Mouse (Mus musculus): ENCODE results near the gene C3ar1. TPM values are rescaled to one million over a fixed set of nuclear protein-coding genes. Genes with fewer than 3 reads are reported as not detected.
A peak's percentile ranks its signal among the peaks of the same experiment; 100 is the strongest.

The C3ar1 gene
- polyA plus RNA-seq, 1 experiment from 2014 or later: 1.7 TPM

- Histone ChIP-seq H3K4me2 (peak overlapping the region; percentile 79; the same call in 1 of the 2 replicates), H3K4me3 (no peak overlapping the region), H3K9me3 (no peaks in the 10 kb centered on the region), H3K9ac (no peak overlapping the region), H3K27me3 (no peaks in the 10 kb centered on the region), H3K27ac (replicated peaks) (no peak overlapping the region), H3K4me1 (replicated peaks) (peaks cover 55% of the 10 kb centered on the region), H3K36me3 (peaks cover 17% of the 10 kb centered on the region)
- WGBS: 93% methylated on average over 9 of the region's 9 CpGs
- ATAC-seq (ENCODE audit: low FRiP score, low read depth): no peak
These were observed 30.8 kb downstream of the C3ar1 start for GRCm38 (mm10) chr6:122825166-122825565.

DNA sequence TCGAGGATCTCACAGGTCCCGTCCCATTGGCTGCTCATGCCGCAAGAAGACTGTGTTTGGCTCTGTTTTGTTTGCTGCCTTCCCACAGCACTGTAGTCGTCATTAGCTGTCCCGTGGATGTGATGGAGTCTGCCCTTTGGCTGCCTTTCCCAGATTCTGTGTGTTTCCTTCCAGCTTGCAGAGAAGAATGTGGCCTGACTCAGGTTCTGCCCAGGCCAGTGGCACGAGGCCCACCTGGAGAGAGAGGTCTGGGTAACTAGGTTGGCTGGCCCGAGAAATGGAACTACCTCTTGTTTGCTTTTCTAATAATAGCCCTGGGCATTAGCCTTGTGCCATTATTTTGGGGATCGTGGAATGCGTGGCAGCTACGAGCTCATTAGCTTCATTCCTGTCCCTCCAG is 31.9 kb downstream of the C3ar1 start:
- ATAC-seq (ENCODE audit: low FRiP score, low read depth): no peak
- H3K4me2 ChIP-seq: no peak overlapping the region
- H3K27me3 ChIP-seq: no peaks in the 10 kb centered on the region
- WGBS: 70% methylated on average over 10 of the region's 10 CpGs
- peaks cover 7% of the 10 kb centered on the region; the same call in 1 of the 2 replicates for H3K36me3 ChIP-seq
- no peak overlapping the region for H3K9ac ChIP-seq
- H3K4me1 ChIP-seq (replicated peaks): peaks cover 58% of the 10 kb centered on the region
- H3K27ac ChIP-seq (replicated peaks): no peak overlapping the region
- no peaks in the 10 kb centered on the region for H3K9me3 ChIP-seq
- no peak overlapping the region for H3K4me3 ChIP-seq

DNA sequence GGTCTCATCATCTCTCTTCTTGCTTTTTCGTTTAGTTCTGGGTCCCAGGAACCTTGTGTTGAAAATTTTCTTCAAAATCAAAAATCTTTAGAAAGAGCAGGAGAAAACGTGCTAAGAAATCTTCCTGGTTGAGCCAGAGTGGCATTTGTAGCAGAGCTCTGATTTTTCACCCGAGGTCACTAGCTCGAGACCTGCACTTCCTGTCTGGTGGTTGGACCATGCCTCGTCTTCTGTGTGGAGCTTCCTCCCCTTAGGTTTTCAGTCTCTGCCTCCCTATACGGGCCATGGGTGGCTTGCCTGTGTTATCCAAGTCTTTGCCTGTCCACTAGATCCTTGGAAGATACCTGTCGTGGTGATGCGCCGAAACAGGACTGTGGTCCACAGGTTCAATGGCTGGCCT is 34.1 kb downstream of the C3ar1 start:
- no peak for ATAC-seq (ENCODE audit: low FRiP score, low read depth)
- H3K27me3 ChIP-seq: no peaks in the 10 kb centered on the region
- WGBS: 79% methylated on average over 9 of the region's 9 CpGs
- H3K4me2 ChIP-seq: peak overlapping the region; percentile 83; the same call in 1 of the 2 replicates
- H3K4me3 ChIP-seq: no peak overlapping the region; the same call in 1 of the 2 replicates
- H3K27ac ChIP-seq (replicated peaks): no peak overlapping the region
- no peaks in the 10 kb centered on the region for H3K9me3 ChIP-seq
- H3K9ac ChIP-seq: no peak overlapping the region
- no peaks in the 10 kb centered on the region for H3K36me3 ChIP-seq
- H3K4me1 ChIP-seq (replicated peaks): peaks cover 59% of the 10 kb centered on the region

DNA sequence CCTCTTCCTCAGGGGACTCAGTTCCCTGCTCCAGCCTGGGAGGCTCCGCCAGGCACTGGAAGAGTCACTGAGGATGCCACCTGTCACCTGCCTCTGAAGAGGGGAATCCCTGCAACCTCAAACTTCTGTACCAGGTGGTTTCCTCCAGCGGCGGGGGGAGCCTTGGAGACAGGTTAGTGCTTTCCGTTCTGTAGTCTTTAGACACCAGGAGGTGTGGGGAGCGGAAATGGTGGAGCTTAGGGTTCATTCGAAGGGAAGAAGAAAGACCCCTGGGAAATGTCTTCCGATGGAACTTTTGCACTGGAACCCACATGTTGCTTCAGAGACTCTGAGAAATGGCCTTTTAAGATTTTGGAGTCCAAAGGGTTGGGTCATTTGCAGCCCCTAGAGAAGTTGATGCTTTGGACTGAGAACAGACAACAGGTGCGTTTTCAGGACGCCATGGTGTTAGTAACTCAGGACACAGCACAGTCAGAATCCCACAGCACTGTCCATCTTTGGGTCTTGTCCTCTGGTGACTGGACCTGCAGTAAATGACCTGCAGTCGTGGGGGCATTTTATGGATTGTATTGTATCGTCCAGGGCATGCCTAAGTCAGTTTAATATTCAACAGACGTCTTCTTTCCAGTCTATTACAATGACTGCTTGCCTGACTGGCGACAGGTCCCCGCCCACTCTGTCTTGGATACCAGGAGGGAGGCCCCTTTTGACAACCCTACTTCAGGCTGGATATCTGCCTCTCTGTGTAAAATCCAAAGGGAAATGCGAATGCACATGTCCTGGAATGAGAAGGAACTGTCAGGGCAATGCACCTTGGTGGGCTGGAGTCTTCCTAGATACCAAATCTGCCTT is 34.9 kb downstream of the C3ar1 start:
- no peaks in the 10 kb centered on the region for H3K36me3 ChIP-seq
- ATAC-seq (ENCODE audit: low FRiP score, low read depth): no peak
- 14% methylated on average over 15 of the region's 15 CpGs for WGBS

DNA sequence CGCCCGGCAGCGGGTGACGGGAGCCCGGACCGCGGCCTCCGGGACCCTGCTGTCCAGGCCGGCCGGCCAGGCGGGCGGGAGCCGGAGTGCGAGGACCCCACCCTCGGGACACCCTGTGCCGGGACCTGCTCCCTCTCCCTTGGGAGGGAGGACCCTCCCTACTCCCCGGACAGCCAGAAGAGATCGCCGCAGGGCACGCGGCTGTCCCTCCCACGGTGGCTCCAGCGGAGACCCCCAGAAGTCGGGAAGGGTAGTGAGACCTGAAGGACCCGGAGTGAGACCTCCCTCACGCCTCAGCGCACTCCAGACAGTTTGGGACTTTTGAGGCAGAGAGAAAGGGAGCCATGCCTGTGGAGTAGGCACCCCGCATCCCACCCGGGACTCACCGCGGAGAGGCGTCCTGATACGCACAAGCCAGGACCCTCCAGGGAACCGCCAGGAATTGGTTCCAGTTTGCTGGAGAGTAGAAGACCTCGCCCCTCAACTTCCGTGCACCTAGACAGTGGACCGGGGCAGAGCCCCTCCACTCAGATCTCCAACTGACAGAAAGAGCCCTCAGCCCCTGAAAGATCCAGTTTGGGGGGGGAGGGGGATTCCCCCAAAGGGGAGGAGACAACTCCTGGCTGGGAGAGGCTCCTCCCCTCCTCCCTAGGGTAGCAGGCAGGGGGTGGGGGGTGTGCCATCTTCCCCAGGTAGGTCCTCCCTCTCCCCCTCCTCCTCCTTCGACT is 35.7 kb downstream of the C3ar1 start:
- Histone ChIP-seq H3K9me3 (no peaks in the 10 kb centered on the region), H3K4me3 (peak overlapping the region; percentile 78), H3K27ac (replicated peaks) (peak overlapping the region; percentile 39; the same call in 1 of the 2 replicates), H3K4me2 (peak overlapping the region; percentile 83), H3K27me3 (no peaks in the 10 kb centered on the region), H3K4me1 (replicated peaks) (peaks cover 43% of the 10 kb centered on the region), H3K36me3 (no peaks in the 10 kb centered on the region), H3K9ac (peak overlapping the region; percentile 81)
- 0% methylated on average over 37 of the region's 38 CpGs for WGBS
- ATAC-seq (ENCODE audit: low FRiP score, low read depth): peak; percentile 81

More for the DNA sequence above, 34.9 kb downstream of the C3ar1 start:
- Histone ChIP-seq H3K4me3 (peak overlapping the region; percentile 78), H3K27ac (replicated peaks) (no peak overlapping the region), H3K9me3 (no peaks in the 10 kb centered on the region), H3K9ac (peak overlapping the region; percentile 81), H3K27me3 (no peaks in the 10 kb centered on the region), H3K4me2 (peak overlapping the region; percentile 83), H3K4me1 (replicated peaks) (peaks cover 51% of the 10 kb centered on the region)

DNA sequence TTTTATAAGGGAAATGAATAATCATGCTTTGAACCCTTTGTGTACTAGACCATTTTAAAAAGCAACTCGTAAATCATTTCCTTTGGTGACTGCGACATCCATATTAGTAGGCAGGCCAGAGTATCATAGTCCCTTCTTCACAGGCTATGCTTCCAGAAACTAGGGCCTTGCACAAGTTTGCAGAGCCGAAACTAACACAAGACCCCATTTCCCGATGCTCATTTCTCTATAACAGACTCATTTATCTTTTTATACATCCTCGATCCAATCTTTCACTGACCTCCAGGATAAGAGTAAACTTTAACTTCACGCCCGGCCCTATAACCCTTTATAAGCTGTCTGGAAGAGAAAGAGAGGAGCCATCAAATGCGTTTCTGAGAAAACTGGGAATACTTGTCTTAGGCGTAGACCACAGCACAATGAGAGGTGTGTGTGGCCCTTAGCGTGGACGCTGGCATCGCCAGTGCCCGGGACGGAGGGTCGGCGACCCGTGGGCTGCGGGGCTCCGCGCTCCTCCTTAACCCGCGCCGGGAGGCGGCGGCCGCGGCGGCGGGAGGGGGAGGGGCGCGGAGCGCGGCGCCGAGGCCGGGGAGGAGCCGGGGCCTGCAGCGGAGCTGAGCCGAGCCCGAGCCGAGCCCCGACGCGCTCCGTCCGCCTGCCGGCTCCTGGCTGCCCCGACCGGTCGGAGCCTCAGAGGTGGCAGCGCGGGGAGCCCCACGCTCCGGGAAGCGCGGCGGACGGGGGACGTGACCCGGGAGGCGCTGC is 36.5 kb downstream of the C3ar1 start, which contains the start of gene Foxj2:
Foxj2 (plus strand) TSS at position 609 of the 765 bp plus-strand sequence.
- Histone ChIP-seq H3K4me3 (peak within 1 kb of the TSS; percentile 78), H3K9me3 (no peaks in the 10 kb centered on the region), H3K27me3 (no peaks in the 10 kb centered on the region), H3K4me2 (peak within 1 kb of the TSS; percentile 83), H3K27ac (replicated peaks) (peak within 1 kb of the TSS; percentile 54; the same call in 1 of the 2 replicates), H3K4me1 (replicated peaks) (peaks cover 41% of the 10 kb centered on the region), H3K36me3 (no peaks in the 10 kb centered on the region), H3K9ac (peak within 1 kb of the TSS; percentile 81)
- 2% methylated on average over 52 of the region's 61 CpGs for WGBS
- ATAC-seq (ENCODE audit: low FRiP score, low read depth): peak; percentile 85

DNA sequence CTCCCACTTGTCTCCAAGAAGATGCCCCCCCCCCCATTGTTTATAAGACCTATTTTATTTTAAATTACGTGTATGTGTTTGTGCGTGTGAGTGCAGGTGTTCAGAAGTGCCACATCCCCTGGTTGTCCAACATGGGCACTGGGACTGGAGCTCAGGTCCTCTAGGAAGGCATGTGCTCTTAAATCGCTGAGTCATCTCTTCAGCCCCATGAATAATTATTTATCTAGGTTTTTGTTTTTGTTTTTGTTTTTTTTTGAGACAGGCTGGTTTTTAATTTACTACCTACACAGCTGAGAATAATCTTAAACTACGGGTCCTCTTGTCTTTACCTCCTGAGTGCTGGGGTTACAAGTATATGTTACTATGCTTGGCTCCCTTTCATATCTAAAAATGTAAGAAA is 42.3 kb downstream of the C3ar1 start:
- Histone ChIP-seq H3K27ac (replicated peaks) (no peak overlapping the region), H3K36me3 (no peaks in the 10 kb centered on the region), H3K4me3 (no peak overlapping the region), H3K9me3 (no peaks in the 10 kb centered on the region), H3K4me1 (replicated peaks) (peaks cover 12% of the 10 kb centered on the region), H3K9ac (no peak overlapping the region), H3K4me2 (no peak overlapping the region), H3K27me3 (no peaks in the 10 kb centered on the region)
- no peak for ATAC-seq (ENCODE audit: low FRiP score, low read depth)
- WGBS: 93% methylated on average over 4 of the region's 4 CpGs

- no peak overlapping the region for H3K4me2 ChIP-seq
- no peak overlapping the region for H3K9ac ChIP-seq
- no peak for ATAC-seq (ENCODE audit: low FRiP score, low read depth)
- H3K4me3 ChIP-seq: no peak overlapping the region
- no peaks in the 10 kb centered on the region for H3K9me3 ChIP-seq
- WGBS: 91% methylated on average over 4 of the region's 4 CpGs
- H3K27me3 ChIP-seq: no peaks in the 10 kb centered on the region
- no peak overlapping the region for H3K27ac ChIP-seq (replicated peaks)
- H3K36me3 ChIP-seq: no peaks in the 10 kb centered on the region
- peaks cover 12% of the 10 kb centered on the region for H3K4me1 ChIP-seq (replicated peaks)
These were observed 43.2 kb downstream of the C3ar1 start for GRCm38 (mm10) chr6:122812716-122813115.

DNA sequence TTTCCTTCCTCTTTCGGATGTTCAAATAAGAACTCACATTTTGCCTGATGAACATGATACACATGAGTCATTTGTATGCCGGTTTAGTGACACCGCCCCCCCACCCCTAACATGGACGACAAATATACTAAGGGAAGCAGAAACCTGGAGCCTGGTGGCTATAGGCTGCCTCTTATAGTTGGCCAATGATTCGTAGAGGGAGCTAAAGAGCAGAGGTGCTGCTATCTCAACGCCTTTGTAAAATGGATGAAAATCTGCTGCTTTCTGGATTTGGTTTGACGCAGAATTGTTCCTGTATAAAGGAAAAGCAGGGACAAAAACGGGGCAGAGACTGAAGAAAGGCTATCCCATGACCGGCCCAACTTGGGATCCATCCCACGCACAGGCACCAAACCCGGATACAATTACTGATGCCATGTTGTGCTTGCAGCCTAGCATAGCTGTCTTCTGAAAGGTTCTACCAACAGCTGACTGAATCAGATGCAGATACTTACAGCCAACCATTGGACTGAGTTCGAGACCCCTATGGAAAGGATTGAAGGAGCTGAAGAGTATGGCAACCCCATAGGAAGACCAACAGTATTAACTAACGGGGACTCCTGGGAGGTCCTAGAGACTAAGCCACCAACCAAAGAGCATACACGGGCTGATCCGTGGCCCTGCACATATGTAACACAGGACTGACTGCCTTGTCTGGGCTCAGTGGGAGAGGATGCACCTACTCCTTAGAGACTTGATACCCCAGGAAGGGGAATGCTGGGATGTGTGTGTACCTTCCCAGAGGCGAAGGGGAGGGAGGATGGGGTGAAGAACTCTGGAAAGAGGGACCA is 44.0 kb downstream of the C3ar1 start:
- WGBS: 28% methylated on average over 16 of the region's 16 CpGs
- ATAC-seq (ENCODE audit: low FRiP score, low read depth): no peak
- Histone ChIP-seq H3K27ac (replicated peaks) (peak overlapping the region; percentile 99), H3K9me3 (no peaks in the 10 kb centered on the region), H3K9ac (peak overlapping the region; percentile 20; the same call in 1 of the 2 replicates), H3K4me3 (peak overlapping the region; percentile 85), H3K4me2 (peak overlapping the region; percentile 80), H3K27me3 (no peaks in the 10 kb centered on the region), H3K36me3 (no peaks in the 10 kb centered on the region), H3K4me1 (replicated peaks) (peaks cover 12% of the 10 kb centered on the region)

GRCm38 (mm10) chr6:122811280-122811652 is 44.7 kb downstream of the C3ar1 start:
- H3K27ac ChIP-seq (replicated peaks): peak overlapping the region; percentile 99
- no peaks in the 10 kb centered on the region for H3K27me3 ChIP-seq
- H3K4me2 ChIP-seq: peak overlapping the region; percentile 80
- whole genome bisulfite sequencing: under 1% methylated on average over 36 of the region's 38 CpGs
- peak overlapping the region; percentile 78 for H3K9ac ChIP-seq
- H3K36me3 ChIP-seq: no peaks in the 10 kb centered on the region
- H3K4me1 ChIP-seq (replicated peaks): peaks cover 12% of the 10 kb centered on the region
- no peaks in the 10 kb centered on the region for H3K9me3 ChIP-seq
- ATAC-seq (ENCODE audit: low FRiP score, low read depth): peak; percentile 92
- H3K4me3 ChIP-seq: peak overlapping the region; percentile 85
